Mouse (Mus musculus) heart, postnatal 0 days (tissue): Measurements from ENCODE around the gene Vwa3b.

ENCODE experiments used
- CTCF ChIP-seq: IDR thresholded peaks from 2 replicates; pipeline ENCODE4 v1.5.1; 2016; ENCODE audit warnings: antibody characterized with exemption, control low read depth, low read depth
- EP300 ChIP-seq: IDR thresholded peaks from 2 replicates; pipeline ENCODE4 v1.6.1; 2016; ENCODE audit warnings: antibody characterized with exemption, low read depth

GRCm38 (mm10) chr1:37004533-37004932 lies 21.9 kb upstream of the Vwa3b start:
- TF ChIP-seq EP300: no peak
- TF ChIP-seq CTCF: no peak
